Mouse (Mus musculus): ENCODE results near the gene Rabl3. TPM values are rescaled to one million over a fixed set of nuclear protein-coding genes. Genes with fewer than 3 reads are reported as not detected.

Rabl3 gene
- polyA plus RNA-seq, 1 experiment from 2014 or later: 26.3 TPM

DNA sequence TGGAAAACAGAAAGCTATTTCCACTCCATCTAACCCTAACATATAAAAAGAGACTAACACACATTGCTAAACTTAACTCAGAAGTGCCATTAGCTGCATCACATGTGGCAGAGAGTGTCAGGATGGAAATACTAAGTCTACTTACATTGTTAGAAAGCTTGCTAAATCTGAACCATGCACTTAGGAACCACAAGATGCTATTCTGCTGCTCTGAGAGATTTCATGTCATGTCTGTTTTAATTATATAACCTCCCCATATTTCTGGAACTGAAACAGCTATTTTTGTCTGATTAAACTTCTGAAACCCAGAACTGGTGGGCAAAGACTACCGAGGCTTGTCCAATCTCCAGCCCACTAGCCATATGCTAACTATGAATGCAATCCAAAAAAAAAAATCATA lies 7.6 kb upstream of the Rabl3 start:
- 96% methylated on average over 1 of the region's 1 CpGs for WGBS
- ATAC-seq (ENCODE audit: low FRiP score, low TSS enrichment): no peak

DNA sequence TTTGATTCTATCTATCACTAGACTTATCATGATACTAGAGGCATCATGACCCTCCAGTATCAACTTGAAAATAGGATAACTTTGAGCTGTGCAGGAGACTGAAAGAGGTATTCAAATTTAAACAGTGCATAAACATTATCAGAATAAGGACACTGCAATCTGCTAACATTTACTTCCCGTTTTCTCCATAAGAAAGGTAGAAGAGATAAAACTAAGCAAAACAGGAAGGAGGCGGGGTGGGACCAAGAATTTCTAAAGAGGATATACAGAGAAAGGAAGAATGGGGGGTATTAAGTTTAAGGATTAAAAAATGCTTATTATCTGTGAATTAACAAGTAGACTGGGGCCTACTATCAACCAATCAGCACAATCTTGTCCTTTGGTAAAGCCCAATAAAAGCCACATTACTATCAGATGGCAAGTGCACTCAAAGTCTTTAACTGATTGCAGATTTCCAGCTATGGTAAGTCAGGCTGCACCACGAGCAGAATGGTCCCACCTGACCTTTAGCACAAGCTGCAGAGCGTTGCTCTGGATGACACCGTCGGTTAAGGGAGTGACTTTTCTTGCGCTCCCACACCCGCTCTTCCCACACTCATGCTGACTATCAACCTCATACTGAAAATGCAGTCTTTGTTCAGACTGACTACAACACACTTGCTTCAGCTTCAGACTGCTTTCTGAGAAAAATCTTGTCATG lies 6.2 kb upstream of the Rabl3 start:
- H3K27ac ChIP-seq (replicated peaks; ENCODE audit: low read depth, low read length): no peak overlapping the region
- WGBS: 92% methylated on average over 8 of the region's 8 CpGs

More for the DNA sequence above, 7.6 kb upstream of the Rabl3 start:
- no peak overlapping the region for H3K4me2 ChIP-seq (ENCODE audit: low read length)
- H3K36me3 ChIP-seq (ENCODE audit: control insufficient read depth, insufficient read depth, low read length): peaks cover 13% of the 10 kb centered on the region; the same call in 1 of the 2 replicates
- DNase-seq: no peak
- H3K4me3 ChIP-seq (replicated peaks; ENCODE audit: low read depth, low read length): no peak overlapping the region
- H3K27me3 ChIP-seq (ENCODE audit: control insufficient read depth, insufficient read depth, low read length): no peaks in the 10 kb centered on the region
- H3K9ac ChIP-seq (replicated peaks; ENCODE audit: low read length): no peak overlapping the region
- no peaks in the 10 kb centered on the region for H3K9me3 ChIP-seq (ENCODE audit: control insufficient read depth, low read length)
- H3K4me1 ChIP-seq (ENCODE audit: control insufficient read depth, insufficient read depth, low read length): peaks cover 8% of the 10 kb centered on the region; the same call in 1 of the 2 replicates
- no peak overlapping the region for H3K27ac ChIP-seq (replicated peaks; ENCODE audit: low read depth, low read length)

DNA sequence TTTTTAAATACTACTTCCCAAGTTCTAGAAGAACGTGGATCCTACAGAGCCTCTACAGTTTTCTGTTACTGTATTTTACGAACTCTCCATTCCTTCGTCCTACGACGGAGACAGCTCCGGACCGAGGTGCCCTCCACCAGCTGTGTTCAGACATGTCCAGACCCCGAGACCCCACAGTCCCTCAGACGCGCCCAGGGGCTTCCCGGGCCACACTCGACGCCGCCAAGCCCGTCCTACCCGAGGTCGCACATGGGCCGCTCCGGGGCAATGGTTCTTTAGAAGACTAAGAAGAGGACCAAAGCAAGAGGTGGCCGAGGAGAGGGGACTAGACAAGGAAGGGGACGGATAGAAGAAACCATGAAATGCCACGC lies 460 bp upstream of the Rabl3 start:
- Histone ChIP-seq H3K4me1 (ENCODE audit: control insufficient read depth, insufficient read depth, low read length) (peaks cover 14% of the 10 kb centered on the region), H3K4me3 (replicated peaks; ENCODE audit: low read depth, low read length) (peak overlapping the region; percentile 88), H3K27me3 (ENCODE audit: control insufficient read depth, insufficient read depth, low read length) (no peaks in the 10 kb centered on the region), H3K9ac (replicated peaks; ENCODE audit: low read length) (peak overlapping the region; percentile 89), H3K4me2 (ENCODE audit: low read length) (peak overlapping the region; percentile 78), H3K27ac (replicated peaks; ENCODE audit: low read depth, low read length) (peak overlapping the region; percentile 93), H3K36me3 (ENCODE audit: control insufficient read depth, insufficient read depth, low read length) (peaks cover 14% of the 10 kb centered on the region; the same call in 1 of the 2 replicates), H3K9me3 (ENCODE audit: control insufficient read depth, low read length) (no peaks in the 10 kb centered on the region)
- DNase-seq (no peak), ATAC-seq (ENCODE audit: low FRiP score, low TSS enrichment) (peak; percentile 51; the same call in 1 of the 2 replicates)
- WGBS: under 1% methylated on average over 22 of the region's 22 CpGs

More for the DNA sequence above, 6.2 kb upstream of the Rabl3 start:
- Histone ChIP-seq H3K27me3 (ENCODE audit: control insufficient read depth, insufficient read depth, low read length) (no peaks in the 10 kb centered on the region), H3K4me3 (replicated peaks; ENCODE audit: low read depth, low read length) (no peak overlapping the region), H3K36me3 (ENCODE audit: control insufficient read depth, insufficient read depth, low read length) (peaks cover 13% of the 10 kb centered on the region; the same call in 1 of the 2 replicates), H3K4me2 (ENCODE audit: low read length) (no peak overlapping the region), H3K9ac (replicated peaks; ENCODE audit: low read length) (no peak overlapping the region), H3K9me3 (ENCODE audit: control insufficient read depth, low read length) (no peaks in the 10 kb centered on the region), H3K4me1 (ENCODE audit: control insufficient read depth, insufficient read depth, low read length) (peaks cover 10% of the 10 kb centered on the region)
- ATAC-seq (ENCODE audit: low FRiP score, low TSS enrichment) (no peak), DNase-seq (no peak)

DNA sequence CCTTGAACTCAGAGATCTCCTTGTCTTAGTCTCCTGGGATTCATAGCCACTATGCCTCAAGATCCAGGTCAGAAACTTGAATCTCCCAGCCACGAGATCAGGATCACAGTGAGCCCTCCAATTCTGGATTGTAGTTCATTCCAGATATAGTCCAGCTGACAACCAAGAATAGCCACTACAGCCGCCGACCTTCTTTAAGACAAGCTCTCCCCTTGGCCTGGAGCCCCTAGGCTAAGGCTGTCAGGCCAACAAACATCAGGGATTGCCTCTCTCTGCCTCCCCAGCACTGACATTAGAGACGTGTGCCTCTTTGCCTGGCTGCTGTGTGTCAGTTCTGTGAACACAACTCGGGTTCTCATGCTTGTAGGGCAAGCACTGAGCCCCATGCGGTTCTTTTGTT lies 1.1 kb downstream of the Rabl3 start:
- peak overlapping the region; percentile 68 for H3K4me2 ChIP-seq (ENCODE audit: low read length)
- 86% methylated on average over 6 of the region's 6 CpGs for WGBS
- DNase-seq: no peak

DNA sequence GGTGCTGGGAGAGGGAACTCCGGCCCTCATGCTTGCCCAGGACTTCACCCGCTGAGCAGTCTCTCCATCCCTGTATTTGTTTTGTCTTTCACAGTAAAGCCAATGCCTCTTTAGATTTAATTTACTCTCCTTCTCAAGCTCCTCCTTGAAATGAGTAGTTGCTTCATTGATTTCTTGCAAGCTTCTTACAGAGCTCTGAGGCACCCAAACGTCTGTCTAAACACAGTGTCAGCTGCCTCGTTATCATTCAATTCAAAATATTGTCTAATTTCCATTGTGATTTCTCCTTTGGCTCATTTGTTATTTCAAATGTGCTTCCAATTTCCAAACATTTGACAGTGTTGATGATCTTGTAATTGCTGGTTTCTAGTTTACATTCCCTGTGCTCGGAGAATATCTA lies 6.6 kb downstream of the Rabl3 start:
- H3K27me3 ChIP-seq (ENCODE audit: control insufficient read depth, insufficient read depth, low read length): no peaks in the 10 kb centered on the region
- peaks cover 8% of the 10 kb centered on the region; the same call in 1 of the 2 replicates for H3K36me3 ChIP-seq (ENCODE audit: control insufficient read depth, insufficient read depth, low read length)
- no peak overlapping the region for H3K9ac ChIP-seq (replicated peaks; ENCODE audit: low read length)
- H3K4me2 ChIP-seq (ENCODE audit: low read length): no peak overlapping the region
- H3K4me3 ChIP-seq (replicated peaks; ENCODE audit: low read depth, low read length): no peak overlapping the region
- 0 out of 2 replicates have a peak, but pooled peaks cover 4% of the 10 kb centered on the region for H3K4me1 ChIP-seq (ENCODE audit: control insufficient read depth, insufficient read depth, low read length)
- ATAC-seq (ENCODE audit: low FRiP score, low TSS enrichment) (no peak), DNase-seq (no peak)
- no peak overlapping the region for H3K27ac ChIP-seq (replicated peaks; ENCODE audit: low read depth, low read length)
- WGBS: 79% methylated on average over 5 of the region's 5 CpGs
- no peaks in the 10 kb centered on the region for H3K9me3 ChIP-seq (ENCODE audit: control insufficient read depth, low read length)

More for the DNA sequence above, 1.1 kb downstream of the Rabl3 start:
- H3K9me3 ChIP-seq (ENCODE audit: control insufficient read depth, low read length): no peaks in the 10 kb centered on the region
- no peak overlapping the region for H3K27ac ChIP-seq (replicated peaks; ENCODE audit: low read depth, low read length)
- peaks cover 8% of the 10 kb centered on the region; the same call in 1 of the 2 replicates for H3K36me3 ChIP-seq (ENCODE audit: control insufficient read depth, insufficient read depth, low read length)
- ATAC-seq (ENCODE audit: low FRiP score, low TSS enrichment): no peak
- no peaks in the 10 kb centered on the region for H3K27me3 ChIP-seq (ENCODE audit: control insufficient read depth, insufficient read depth, low read length)
- H3K4me1 ChIP-seq (ENCODE audit: control insufficient read depth, insufficient read depth, low read length): peaks cover 14% of the 10 kb centered on the region
- H3K9ac ChIP-seq (replicated peaks; ENCODE audit: low read length): no peak overlapping the region
- 0 out of 2 replicates have a peak overlapping the region, but pooled peaks have one; percentile 88 for H3K4me3 ChIP-seq (replicated peaks; ENCODE audit: low read depth, low read length)

DNA sequence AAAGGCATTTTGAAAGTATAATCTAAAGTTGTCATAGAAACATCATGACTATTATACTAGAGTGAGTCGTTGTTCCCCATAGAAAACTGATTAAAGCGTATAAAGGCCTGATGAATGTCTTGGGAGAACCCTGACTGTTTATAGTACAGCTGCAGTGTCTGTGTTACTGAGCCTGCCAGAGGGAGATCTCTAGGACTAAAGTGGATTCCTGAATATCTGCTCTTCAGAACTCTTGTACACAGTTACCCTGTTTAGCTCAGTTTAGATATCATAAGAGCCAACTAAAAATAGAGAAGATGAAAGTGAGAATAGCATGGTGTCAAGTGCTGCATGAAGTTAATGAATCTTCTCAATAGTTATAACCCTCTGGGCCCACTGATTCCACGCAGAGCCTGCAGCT lies 10.6 kb downstream of the Rabl3 start:
- ATAC-seq (ENCODE audit: low FRiP score, low TSS enrichment): no peak
- no peaks in the 10 kb centered on the region for H3K27me3 ChIP-seq (ENCODE audit: control insufficient read depth, insufficient read depth, low read length)
- no peaks in the 10 kb centered on the region for H3K36me3 ChIP-seq (ENCODE audit: control insufficient read depth, insufficient read depth, low read length)
- no peak overlapping the region for H3K9ac ChIP-seq (replicated peaks; ENCODE audit: low read length)
- no peak overlapping the region for H3K27ac ChIP-seq (replicated peaks; ENCODE audit: low read depth, low read length)
- H3K9me3 ChIP-seq (ENCODE audit: control insufficient read depth, low read length): no peaks in the 10 kb centered on the region
- no peak overlapping the region for H3K4me2 ChIP-seq (ENCODE audit: low read length)
- H3K4me3 ChIP-seq (replicated peaks; ENCODE audit: low read depth, low read length): no peak overlapping the region
- WGBS: 33% methylated on average over 3 of the region's 3 CpGs
- 0 out of 2 replicates have a peak, but pooled peaks cover 4% of the 10 kb centered on the region for H3K4me1 ChIP-seq (ENCODE audit: control insufficient read depth, insufficient read depth, low read length)
- DNase-seq: peak; percentile 22

DNA sequence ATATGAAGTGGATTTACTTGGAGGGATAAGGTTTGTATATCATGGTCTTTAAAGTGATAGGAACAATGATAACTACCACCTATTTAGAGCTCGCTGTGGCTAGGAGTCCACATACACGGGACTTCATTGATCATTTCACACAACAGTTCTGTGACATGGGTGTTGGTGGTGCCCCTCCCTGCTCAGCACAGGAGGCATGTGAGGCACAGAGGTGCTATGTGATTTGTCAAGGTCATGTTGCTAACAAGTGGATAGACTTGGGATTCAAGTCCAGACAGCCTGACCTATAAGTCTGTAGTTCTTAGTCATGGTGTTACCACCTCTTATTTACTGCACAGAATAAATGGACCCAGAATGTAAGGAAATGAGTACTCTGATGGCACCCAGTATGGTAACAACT lies 11.3 kb downstream of the Rabl3 start:
- WGBS: 91% methylated on average over 2 of the region's 2 CpGs
- Histone ChIP-seq H3K9ac (replicated peaks; ENCODE audit: low read length) (no peak overlapping the region), H3K4me3 (replicated peaks; ENCODE audit: low read depth, low read length) (no peak overlapping the region), H3K27ac (replicated peaks; ENCODE audit: low read depth, low read length) (no peak overlapping the region), H3K9me3 (ENCODE audit: control insufficient read depth, low read length) (no peaks in the 10 kb centered on the region), H3K4me2 (ENCODE audit: low read length) (no peak overlapping the region), H3K36me3 (ENCODE audit: control insufficient read depth, insufficient read depth, low read length) (no peaks in the 10 kb centered on the region), H3K4me1 (ENCODE audit: control insufficient read depth, insufficient read depth, low read length) (0 out of 2 replicates have a peak, but pooled peaks cover 4% of the 10 kb centered on the region), H3K27me3 (ENCODE audit: control insufficient read depth, insufficient read depth, low read length) (no peaks in the 10 kb centered on the region)
- no peak for ATAC-seq (ENCODE audit: low FRiP score, low TSS enrichment)
- no peak for DNase-seq

DNA sequence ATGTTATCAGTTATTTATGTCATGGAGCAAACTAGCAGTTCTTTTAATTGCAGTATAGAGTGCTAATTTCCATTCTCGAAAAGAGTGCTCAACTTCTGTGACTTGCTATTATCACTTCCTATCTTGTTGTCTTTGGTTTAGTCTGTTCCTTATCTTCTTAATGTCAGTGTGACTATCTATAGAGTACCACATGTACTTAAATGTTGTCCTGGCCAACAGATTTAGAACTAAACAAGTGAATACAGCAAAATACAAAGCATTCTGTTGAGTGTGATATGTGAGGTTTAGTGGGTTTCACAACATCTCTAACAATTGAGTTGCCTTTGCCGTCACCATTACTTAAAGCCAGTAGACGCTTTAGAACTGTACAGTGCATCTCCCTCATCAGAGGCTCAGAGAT lies 13.1 kb downstream of the Rabl3 start:
- WGBS: 96% methylated on average over 3 of the region's 3 CpGs
- peaks cover 9% of the 10 kb centered on the region for H3K36me3 ChIP-seq (ENCODE audit: control insufficient read depth, insufficient read depth, low read length)
- H3K27me3 ChIP-seq (ENCODE audit: control insufficient read depth, insufficient read depth, low read length): no peaks in the 10 kb centered on the region
- no peaks in the 10 kb centered on the region for H3K4me1 ChIP-seq (ENCODE audit: control insufficient read depth, insufficient read depth, low read length)
- no peak overlapping the region for H3K9ac ChIP-seq (replicated peaks; ENCODE audit: low read length)
- no peak overlapping the region for H3K4me3 ChIP-seq (replicated peaks; ENCODE audit: low read depth, low read length)
- no peaks in the 10 kb centered on the region for H3K9me3 ChIP-seq (ENCODE audit: control insufficient read depth, low read length)
- DNase-seq: no peak
- H3K4me2 ChIP-seq (ENCODE audit: low read length): no peak overlapping the region
- no peak for ATAC-seq (ENCODE audit: low FRiP score, low TSS enrichment)
- no peak overlapping the region for H3K27ac ChIP-seq (replicated peaks; ENCODE audit: low read depth, low read length)

DNA sequence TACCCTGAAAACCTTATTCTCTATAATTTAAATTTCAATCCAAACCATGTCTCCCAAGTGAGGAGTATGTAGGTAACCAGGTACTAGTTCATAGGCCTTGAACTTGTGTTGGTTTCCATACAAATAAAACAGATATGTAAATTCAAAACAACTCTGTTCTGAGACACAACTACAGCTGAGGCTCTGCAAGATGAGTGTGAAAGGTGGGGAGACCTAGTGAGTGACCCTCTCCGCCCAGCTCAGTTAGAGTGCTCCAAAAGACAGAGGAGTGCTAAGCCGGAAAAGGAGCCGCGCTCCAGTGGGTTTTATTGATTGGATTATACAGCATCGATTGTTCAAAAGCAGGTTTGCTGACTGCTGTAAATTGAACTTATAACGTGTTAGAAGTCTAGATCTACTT lies 22.7 kb downstream of the Rabl3 start:
- peaks cover 7% of the 10 kb centered on the region for H3K36me3 ChIP-seq (ENCODE audit: control insufficient read depth, insufficient read depth, low read length)
- no peak overlapping the region for H3K9ac ChIP-seq (replicated peaks; ENCODE audit: low read length)
- no peaks in the 10 kb centered on the region for H3K9me3 ChIP-seq (ENCODE audit: control insufficient read depth, low read length)
- no peaks in the 10 kb centered on the region for H3K27me3 ChIP-seq (ENCODE audit: control insufficient read depth, insufficient read depth, low read length)
- peaks cover 10% of the 10 kb centered on the region; the same call in 1 of the 2 replicates for H3K4me1 ChIP-seq (ENCODE audit: control insufficient read depth, insufficient read depth, low read length)
- no peak for ATAC-seq (ENCODE audit: low FRiP score, low TSS enrichment)
- WGBS: 31% methylated on average over 6 of the region's 6 CpGs
- no peak overlapping the region for H3K4me3 ChIP-seq (replicated peaks; ENCODE audit: low read depth, low read length)
- H3K4me2 ChIP-seq (ENCODE audit: low read length): no peak overlapping the region
- no peak for DNase-seq
- H3K27ac ChIP-seq (replicated peaks; ENCODE audit: low read depth, low read length): no peak overlapping the region
